Mouse (Mus musculus) erythroblast, adult 5-6 weeks (primary cell): ENCODE measurements around the gene Gm17174. TPM values are rescaled to one million over a fixed set of nuclear protein-coding genes. Genes with fewer than 3 reads are reported as not detected.
"Not testable (repeated sequence)": the region's sequence is repeated elsewhere in the genome, so short reads cannot be mapped to it uniquely, and the experiment has no call there.

Source experiments
- ATAC-seq: replicated peaks from 2 replicates; pipeline ENCODE4 v1.8.0; 2016; ENCODE audit warnings: moderate number of reproducible peaks, mild to moderate bottlenecking, moderate TSS enrichment, inconsistent platforms; ENCODE audit not compliant: poor library complexity, low FRiP score, severe bottlenecking
- total RNA-seq, 2 experiments: library from RNA; stranded (forward) in 1 of 2; stranded (reverse) in 1 of 2; fragments of 150-400 nt in 1 of 2; fragments of 200-764, 138-1000 nt in 1 of 2; gene quantifications; 2 replicates each; pipeline versions ENCODE4 v1.2.3 to v1.2.4; 2015 to 2017; ENCODE audit warnings: low replicate concordance in 2 of 2

The Gm17174 gene
- not detected in 2 replicates for total RNA-seq (2015; ENCODE audit: low replicate concordance)
- not detected in 2 replicates for total RNA-seq (2017; ENCODE audit: low replicate concordance)

GRCm38 (mm10) chr14:51592039-51592438, at the start of gene Gm17174:
Gm17174 (minus strand) TSS chr14:51592139.
- ATAC-seq = not testable (repeated sequence)

- ATAC-seq = not testable (repeated sequence)
These were observed 43.6 kb upstream of the Gm17174 start, which contains the start of gene Gm4181 for GRCm38 (mm10) chr14:51635566-51635965. Gm4181 (minus strand) TSS chr14:51635666.

- not testable (repeated sequence) for ATAC-seq
These were observed 40.5 kb upstream of the Gm17174 start for GRCm38 (mm10) chr14:51632426-51632825.

GRCm38 (mm10) chr14:51611210-51611609, 19.3 kb upstream of the Gm17174 start, which contains the start of gene Gm17078:
Gm17078 (minus strand) TSS chr14:51611310.
- no peak for ATAC-seq

- not testable (repeated sequence) for ATAC-seq
These were observed 18.0 kb downstream of the Gm17174 start, which contains the start of gene Gm17175 for GRCm38 (mm10) chr14:51573963-51574362. Gm17175 (minus strand) TSS chr14:51574063.

- ATAC-seq = no peak
These were observed 39.4 kb downstream of the Gm17174 start, which contains the start of gene Gm5622 for GRCm38 (mm10) chr14:51552490-51552889. Gm5622 (plus strand) TSS chr14:51552790.

Other genes starting within 250 kb of the Gm17174 start
- gene Gm7247, start 230.4 kb downstream of the Gm17174 start, total RNA-seq (2015; ENCODE audit: low replicate concordance) = not detected in 2 replicates
- gene Gm7247, start 230.4 kb downstream of the Gm17174 start, total RNA-seq (2017; ENCODE audit: low replicate concordance) = not detected in 2 replicates
- not detected in 2 replicates for gene Vmn2r88, start 181.3 kb downstream of the Gm17174 start, total RNA-seq (2015; ENCODE audit: low replicate concordance)
- not detected in 2 replicates for gene Vmn2r88, start 181.3 kb downstream of the Gm17174 start, total RNA-seq (2017; ENCODE audit: low replicate concordance)
- not detected in 2 replicates for gene Vmn2r89, start 140.3 kb downstream of the Gm17174 start, total RNA-seq (2015; ENCODE audit: low replicate concordance)
- gene Vmn2r89, start 140.3 kb downstream of the Gm17174 start, total RNA-seq (2017; ENCODE audit: low replicate concordance) = not detected in 2 replicates
- gene Gm5622, start 39.3 kb downstream of the Gm17174 start, total RNA-seq (2015; ENCODE audit: low replicate concordance) = not detected in 2 replicates
- gene Gm5622, start 39.3 kb downstream of the Gm17174 start, total RNA-seq (2017; ENCODE audit: low replicate concordance) = not detected in 2 replicates
- not detected in 2 replicates for gene Gm17175, start 18.1 kb downstream of the Gm17174 start, total RNA-seq (2015; ENCODE audit: low replicate concordance)
- gene Gm17175, start 18.1 kb downstream of the Gm17174 start, total RNA-seq (2017; ENCODE audit: low replicate concordance) = not detected in 2 replicates
- not detected in 2 replicates for gene Gm17078, start 19.2 kb upstream of the Gm17174 start, total RNA-seq (2015; ENCODE audit: low replicate concordance)
- not detected in 2 replicates for gene Gm17078, start 19.2 kb upstream of the Gm17174 start, total RNA-seq (2017; ENCODE audit: low replicate concordance)
- gene Gm4181, start 43.5 kb upstream of the Gm17174 start, total RNA-seq (2015; ENCODE audit: low replicate concordance) = not detected in 2 replicates
- gene Gm4181, start 43.5 kb upstream of the Gm17174 start, total RNA-seq (2017; ENCODE audit: low replicate concordance) = not detected in 2 replicates
- not detected in 2 replicates for gene Gm17079, start 103.3 kb upstream of the Gm17174 start, total RNA-seq (2015; ENCODE audit: low replicate concordance)
- 0.68 TPM in 1 of 2 replicates, not detected in the other for gene Gm17079, start 103.3 kb upstream of the Gm17174 start, total RNA-seq (2017; ENCODE audit: low replicate concordance)
- not detected in 2 replicates for gene Gm5800, start 125.0 kb upstream of the Gm17174 start, total RNA-seq (2015; ENCODE audit: low replicate concordance)
- gene Gm5800, start 125.0 kb upstream of the Gm17174 start, total RNA-seq (2017; ENCODE audit: low replicate concordance) = not detected in 2 replicates
- not detected in 2 replicates for gene Ang4, start 181.5 kb upstream of the Gm17174 start, total RNA-seq (2015; ENCODE audit: low replicate concordance)
- gene Ang4, start 181.5 kb upstream of the Gm17174 start, total RNA-seq (2017; ENCODE audit: low replicate concordance) = not detected in 2 replicates
- gene AY358078, start 207.9 kb upstream of the Gm17174 start, total RNA-seq (2015; ENCODE audit: low replicate concordance) = not detected in 2 replicates
- not detected in 2 replicates for gene AY358078, start 207.9 kb upstream of the Gm17174 start, total RNA-seq (2017; ENCODE audit: low replicate concordance)